Mouse (Mus musculus) G1E (cell line): ENCODE results near the gene Pgpep1l. TPM values are rescaled to one million over a fixed set of nuclear protein-coding genes. Genes with fewer than 3 reads are reported as not detected.
A peak's percentile ranks its signal among the peaks of the same experiment; 100 is the strongest.

Experiments used
- ATAC-seq: 2 replicates; pipeline ENCODE4 v1.8.0; 2016; ENCODE audit warnings: mild to moderate bottlenecking; ENCODE audit not compliant: insufficient number of reproducible peaks, poor library complexity, low FRiP score, severe bottlenecking; ENCODE audit errors: extremely low read depth
- DNase-seq: peaks from one replicate; pipeline ENCODE4 v3.0.0; 2012; ENCODE audit warnings: low spot score
- H3K27me3 ChIP-seq: 2 replicates; pipeline ENCODE4 v1.6.1; 2012; ENCODE audit warnings: mild to moderate bottlenecking, low read length, inconsistent platforms; ENCODE audit not compliant: insufficient read depth
- H3K36me3 ChIP-seq: replicated peaks from 2 replicates; pipeline ENCODE3; 2012; ENCODE audit warnings: mild to moderate bottlenecking, inconsistent platforms
- H3K4me1 ChIP-seq: 2 replicates; pipeline ENCODE4 v1.6.1; 2012; ENCODE audit warnings: low read depth, low read length, inconsistent platforms, mixed read lengths; ENCODE audit not compliant: insufficient read depth
- H3K4me3 ChIP-seq: 2 replicates; pipeline ENCODE4 v1.5.1; 2012; ENCODE audit warnings: low read depth, mild to moderate bottlenecking, inconsistent platforms, low read length, moderate library complexity, mixed read lengths
- H3K9me3 ChIP-seq: replicated peaks from 2 replicates; pipeline ENCODE4 v1.6.1; 2012; ENCODE audit warnings: inconsistent platforms
- CTCF ChIP-seq: IDR thresholded peaks from 2 replicates; pipeline ENCODE4 v1.5.1; 2012; ENCODE audit warnings: low read depth, low read length, inconsistent platforms, mixed read lengths
- GATA1 ChIP-seq: IDR thresholded peaks from 2 replicates; pipeline ENCODE4 v1.6.1; 2012; ENCODE audit warnings: borderline replicate concordance, low read length, inconsistent platforms, mixed read lengths
- GATA2 ChIP-seq: IDR thresholded peaks from 2 replicates; pipeline ENCODE4 v1.6.1; 2012; ENCODE audit warnings: low read depth, low read length, inconsistent platforms, borderline replicate concordance
- POLR2AphosphoS5 ChIP-seq: IDR thresholded peaks from 2 replicates; pipeline ENCODE4 v1.6.1; 2012; ENCODE audit warnings: low read depth, low read length, inconsistent platforms; ENCODE audit not compliant: insufficient replicate concordance
- TAL1 ChIP-seq: conservative IDR thresholded peaks from 2 replicates; pipeline ENCODE4 v1.6.1; 2012; ENCODE audit warnings: low read depth, low read length, inconsistent platforms, mixed read lengths
- polyA plus RNA-seq: library from polyadenylated mRNA; stranded (reverse); fragments of >175 nt; gene quantifications from 2 replicates; pipeline ENCODE4 v1.2.3, GENCODE M21; 2012
- total RNA-seq, 2 experiments: library from RNA; stranded (forward) in 1 of 2; stranded (reverse) in 1 of 2; fragments of 200-1000 nt in 1 of 2; fragments of >200 nt in 1 of 2; fragmentation: Nextera tagmentation in 1 of 2; gene quantifications; 2 replicates each; pipeline ENCODE4 v1.2.3; 2014 to 2017

Gene Pgpep1l
- total and polyA plus RNA-seq, 3 experiments, result 0.47 TPM; not detected in 2

- Histone ChIP-seq H3K9me3 (peaks cover under 1% of the 10 kb centered on the region; the same call in 1 of the 2 replicates), H3K4me3 (no peak overlapping the region), H3K36me3 (no peaks in the 10 kb centered on the region), H3K27me3 (0 out of 2 replicates have a peak, but pooled peaks cover 2% of the 10 kb centered on the region), H3K4me1 (peaks cover 4% of the 10 kb centered on the region)
- no peak for TF ChIP-seq GATA2
- TF ChIP-seq GATA1, result no peak
- no peak for TF ChIP-seq POLR2AphosphoS5
- TF ChIP-seq TAL1, result no peak
- no peak for TF ChIP-seq CTCF
- ATAC-seq (no peak), DNase-seq (no peak)
Measured at GRCm38 (mm10) chr7:68303685-68304084, 39.7 kb upstream of the Pgpep1l start.

DNA sequence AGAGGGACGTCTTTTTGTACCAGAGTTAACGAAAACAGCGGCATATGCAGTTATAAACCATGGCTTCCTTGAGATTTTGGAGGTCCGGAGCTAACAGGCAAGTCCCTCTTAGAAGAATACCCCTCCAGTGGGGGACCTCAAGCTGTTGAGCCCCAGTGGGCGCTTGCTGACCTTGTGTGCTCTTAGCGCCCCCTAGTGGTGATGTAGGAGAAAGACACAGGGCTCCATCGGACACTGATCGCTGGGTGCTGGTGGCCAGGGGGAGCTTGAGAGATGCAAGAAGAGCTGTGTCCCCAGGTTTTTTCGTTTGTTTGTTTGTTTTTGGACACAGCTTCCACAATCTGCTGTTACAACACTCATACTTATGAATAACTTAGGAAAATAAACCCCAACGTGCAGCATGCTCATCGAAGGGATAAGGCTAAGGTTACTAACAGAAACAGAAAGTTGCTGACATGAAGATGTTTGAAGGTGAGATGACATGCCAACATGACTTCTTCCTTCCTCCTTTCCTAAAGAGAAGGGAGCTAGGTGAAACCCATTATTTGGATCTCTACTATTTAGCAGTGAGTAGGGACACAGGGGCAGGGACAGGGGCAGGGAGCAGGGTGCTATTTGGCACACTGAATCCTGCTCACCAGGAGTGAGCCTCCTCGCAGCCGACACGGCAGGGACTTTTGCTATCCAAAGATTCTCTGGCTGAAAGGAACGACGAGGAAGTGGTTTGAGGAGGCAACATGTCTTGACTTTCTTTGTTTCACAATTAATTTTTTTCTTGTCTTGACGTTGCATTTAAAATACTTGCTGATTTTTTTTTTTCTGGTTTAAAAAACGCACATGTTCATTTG is 38.8 kb upstream of the Pgpep1l start:
- Histone ChIP-seq H3K9me3 (no peaks in the 10 kb centered on the region; the same call in 1 of the 2 replicates), H3K4me1 (peaks cover 4% of the 10 kb centered on the region), H3K4me3 (no peak overlapping the region), H3K27me3 (no peaks in the 10 kb centered on the region), H3K36me3 (no peaks in the 10 kb centered on the region)
- 0 out of 2 replicates have a peak, but pooled peaks have one; percentile 15 for ATAC-seq
- DNase-seq, result peak; percentile 27
- TF ChIP-seq TAL1 (no peak), CTCF (peak; percentile 50), GATA1 (no peak)

GRCm38 (mm10) chr7:68301160-68301559 is 37.1 kb upstream of the Pgpep1l start:
- H3K9me3 ChIP-seq, result peaks cover 6% of the 10 kb centered on the region
- TF ChIP-seq GATA2, result no peak
- TF ChIP-seq CTCF, result no peak
- no peak for TF ChIP-seq POLR2AphosphoS5
- no peak for TF ChIP-seq TAL1
- TF ChIP-seq GATA1, result no peak
- peaks cover 4% of the 10 kb centered on the region for H3K4me1 ChIP-seq
- H3K27me3 ChIP-seq, result no peaks in the 10 kb centered on the region
- DNase-seq, result no peak
- no peak for ATAC-seq
- H3K36me3 ChIP-seq, result no peaks in the 10 kb centered on the region
- no peak overlapping the region for H3K4me3 ChIP-seq

DNA sequence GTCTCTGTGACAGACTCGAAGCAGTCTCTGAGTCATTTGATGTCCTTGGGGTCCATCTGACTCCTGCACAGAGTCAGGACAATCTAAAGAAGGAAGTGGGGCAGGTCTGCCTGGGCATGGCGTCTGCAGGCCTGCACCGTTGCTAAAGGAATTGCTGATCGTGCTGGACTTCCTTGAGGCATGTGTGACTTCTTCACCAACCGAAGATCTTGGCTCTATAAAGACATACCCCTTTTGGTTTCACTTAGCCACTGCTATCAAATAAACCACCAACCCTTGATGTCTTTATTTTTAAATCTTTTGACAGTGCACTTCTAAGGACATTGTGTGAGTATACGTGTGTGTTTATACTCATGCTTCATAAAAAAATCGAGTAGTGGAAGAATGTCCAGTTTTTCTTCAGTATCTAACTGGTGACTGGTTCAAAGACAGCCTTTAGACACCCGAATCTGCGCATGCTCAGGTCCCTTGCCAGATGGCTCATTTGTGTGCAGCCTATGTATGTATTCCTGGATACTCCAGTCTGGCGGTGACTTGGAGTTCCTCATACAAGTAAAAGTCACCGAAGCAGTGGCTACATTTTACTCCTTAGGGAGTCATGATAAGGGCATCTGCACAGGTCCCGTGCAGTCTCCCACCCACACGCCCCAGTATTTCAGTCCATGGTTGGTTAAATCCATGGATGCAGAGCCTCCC is 34.5 kb upstream of the Pgpep1l start:
- Histone ChIP-seq H3K4me1 (peaks cover 4% of the 10 kb centered on the region), H3K9me3 (peaks cover 6% of the 10 kb centered on the region), H3K27me3 (no peaks in the 10 kb centered on the region), H3K4me3 (no peak overlapping the region), H3K36me3 (no peaks in the 10 kb centered on the region)
- no peak for TF ChIP-seq CTCF
- no peak for DNase-seq
- ATAC-seq, result no peak

DNA sequence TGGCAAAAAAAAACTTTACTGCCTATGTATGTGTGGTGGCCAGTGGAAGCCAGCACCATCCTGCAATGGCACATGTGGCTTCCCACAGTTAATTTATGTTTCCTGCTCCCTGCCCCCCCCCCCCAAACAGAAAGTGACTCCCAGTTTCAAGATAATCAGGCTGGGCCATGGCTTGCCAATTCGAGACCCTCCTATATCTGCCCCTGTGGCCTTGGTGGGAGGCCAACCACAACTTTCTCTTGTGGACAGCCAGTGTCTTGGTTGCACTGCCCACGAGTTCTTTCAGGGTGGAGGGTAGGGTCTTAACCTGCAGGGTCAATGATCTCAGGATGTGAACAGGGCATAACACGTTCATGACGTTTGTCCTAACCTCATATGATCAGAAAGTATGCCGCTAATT is 32.5 kb upstream of the Pgpep1l start:
- no peak for ATAC-seq
- no peak for DNase-seq
- no peaks in the 10 kb centered on the region for H3K36me3 ChIP-seq

GRCm38 (mm10) chr7:68293997-68294789 is 30.2 kb upstream of the Pgpep1l start:
- no peak for TF ChIP-seq CTCF
- TF ChIP-seq GATA1, result no peak
- no peak for TF ChIP-seq TAL1
- TF ChIP-seq GATA2, result no peak
- TF ChIP-seq POLR2AphosphoS5, result no peak
- no peak for ATAC-seq
- H3K9me3 ChIP-seq, result peaks cover 6% of the 10 kb centered on the region

More for the DNA sequence above, 32.5 kb upstream of the Pgpep1l start:
- Histone ChIP-seq H3K9me3 (peaks cover 6% of the 10 kb centered on the region), H3K4me1 (no peaks in the 10 kb centered on the region), H3K27me3 (no peaks in the 10 kb centered on the region), H3K4me3 (no peak overlapping the region)
- TF ChIP-seq GATA2 (no peak), CTCF (no peak), GATA1 (no peak), POLR2AphosphoS5 (no peak), TAL1 (no peak)

More at GRCm38 (mm10) chr7:68293997-68294789, 30.2 kb upstream of the Pgpep1l start:
- Histone ChIP-seq H3K4me3 (no peak overlapping the region), H3K27me3 (no peaks in the 10 kb centered on the region), H3K36me3 (no peaks in the 10 kb centered on the region), H3K4me1 (no peaks in the 10 kb centered on the region)
- DNase-seq, result no peak
